Mouse (Mus musculus): ENCODE measurements around the gene Slc30a6. TPM values are rescaled to one million over a fixed set of nuclear protein-coding genes. Genes with fewer than 3 reads are reported as not detected.
"Not testable (repeated sequence)": the region's sequence is repeated elsewhere in the genome, so short reads cannot be mapped to it uniquely, and the experiment has no call there.

The Slc30a6 gene
- polyA plus RNA-seq, 1 experiment from 2014 or later, result 30.0 TPM

DNA sequence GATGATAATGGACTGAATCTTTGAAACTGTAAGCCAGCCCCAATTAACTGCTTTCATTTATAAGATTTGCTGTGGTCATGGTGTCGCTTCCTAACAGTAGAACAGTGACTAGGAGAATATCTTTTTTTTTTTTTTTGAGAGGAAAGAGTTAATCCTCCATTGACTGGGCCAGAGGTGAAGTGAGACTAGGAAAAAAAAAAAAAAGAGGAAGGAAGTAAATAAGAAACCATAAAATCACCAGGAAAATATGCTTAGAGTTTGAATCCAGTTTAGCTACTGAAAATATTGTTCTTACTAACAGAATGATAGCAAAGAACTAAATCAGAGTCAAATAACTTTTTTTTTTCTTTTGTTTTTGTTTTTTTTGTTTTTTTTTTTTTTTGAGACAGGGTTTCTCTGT, 59.3 kb downstream of the Slc30a6 start:
- Histone ChIP-seq H3K4me3 (no peak overlapping the region), H3K4me2 (replicated peaks) (no peak overlapping the region), H3K9me3 (no peaks in the 10 kb centered on the region), H3K4me1 (no peaks in the 10 kb centered on the region), H3K9ac (replicated peaks) (no peak overlapping the region), H3K27me3 (no peaks in the 10 kb centered on the region), H3K27ac (replicated peaks) (no peak overlapping the region), H3K36me3 (no peaks in the 10 kb centered on the region)
- 79% methylated on average over 1 of the region's 1 CpGs for WGBS
- no peak for ATAC-seq (ENCODE audit: low FRiP score, low read depth)

- ATAC-seq (ENCODE audit: low FRiP score, low read depth), result no peak
- no peak overlapping the region for H3K4me3 ChIP-seq
- H3K9ac ChIP-seq (replicated peaks), result no peak overlapping the region
- H3K4me2 ChIP-seq (replicated peaks), result no peak overlapping the region
- H3K27me3 ChIP-seq, result no peaks in the 10 kb centered on the region
- no peaks in the 10 kb centered on the region for H3K36me3 ChIP-seq
- H3K27ac ChIP-seq (replicated peaks), result no peak overlapping the region
- H3K4me1 ChIP-seq, result no peaks in the 10 kb centered on the region
- H3K9me3 ChIP-seq, result no peaks in the 10 kb centered on the region
- WGBS, result 96% methylated on average over 4 of the region's 4 CpGs
Measured at GRCm38 (mm10) chr17:74455426-74455825, 60.0 kb downstream of the Slc30a6 start.

DNA sequence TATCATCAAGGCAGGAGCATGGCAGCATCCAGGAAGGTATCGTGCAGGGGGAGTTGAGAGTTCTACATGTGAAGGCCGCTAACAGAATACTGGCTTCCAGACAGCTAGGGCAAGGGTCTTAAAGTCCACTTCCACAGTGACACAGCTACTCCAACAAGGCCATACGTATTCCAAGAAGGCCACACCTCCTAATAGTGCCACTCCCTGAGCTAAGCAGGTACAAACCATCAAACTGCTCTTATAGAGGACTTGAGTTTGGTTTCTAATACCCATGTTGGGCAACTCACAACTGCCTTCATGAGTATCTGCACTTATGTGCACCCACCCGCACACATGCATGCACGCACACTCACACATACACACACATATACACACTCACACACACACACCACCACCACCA, 61.4 kb downstream of the Slc30a6 start:
- no peak overlapping the region for H3K9ac ChIP-seq (replicated peaks)
- no peaks in the 10 kb centered on the region for H3K27me3 ChIP-seq
- no peaks in the 10 kb centered on the region for H3K4me1 ChIP-seq
- no peaks in the 10 kb centered on the region for H3K9me3 ChIP-seq
- ATAC-seq (ENCODE audit: low FRiP score, low read depth), result no peak
- H3K27ac ChIP-seq (replicated peaks), result no peak overlapping the region
- H3K4me2 ChIP-seq (replicated peaks), result no peak overlapping the region
- no peaks in the 10 kb centered on the region for H3K36me3 ChIP-seq
- no peak overlapping the region for H3K4me3 ChIP-seq
- WGBS, result 95% methylated on average over 5 of the region's 5 CpGs

GRCm38 (mm10) chr17:74457972-74458677, 62.7 kb downstream of the Slc30a6 start:
- no peaks in the 10 kb centered on the region for H3K36me3 ChIP-seq
- no peaks in the 10 kb centered on the region for H3K4me1 ChIP-seq
- H3K9me3 ChIP-seq, result no peaks in the 10 kb centered on the region
- no peak overlapping the region for H3K27ac ChIP-seq (replicated peaks)
- H3K4me2 ChIP-seq (replicated peaks), result no peak overlapping the region
- 75% methylated on average over 10 of the region's 10 CpGs for WGBS
- no peak overlapping the region for H3K4me3 ChIP-seq
- ATAC-seq (ENCODE audit: low FRiP score, low read depth), result no peak
- no peaks in the 10 kb centered on the region for H3K27me3 ChIP-seq
- H3K9ac ChIP-seq (replicated peaks), result no peak overlapping the region

DNA sequence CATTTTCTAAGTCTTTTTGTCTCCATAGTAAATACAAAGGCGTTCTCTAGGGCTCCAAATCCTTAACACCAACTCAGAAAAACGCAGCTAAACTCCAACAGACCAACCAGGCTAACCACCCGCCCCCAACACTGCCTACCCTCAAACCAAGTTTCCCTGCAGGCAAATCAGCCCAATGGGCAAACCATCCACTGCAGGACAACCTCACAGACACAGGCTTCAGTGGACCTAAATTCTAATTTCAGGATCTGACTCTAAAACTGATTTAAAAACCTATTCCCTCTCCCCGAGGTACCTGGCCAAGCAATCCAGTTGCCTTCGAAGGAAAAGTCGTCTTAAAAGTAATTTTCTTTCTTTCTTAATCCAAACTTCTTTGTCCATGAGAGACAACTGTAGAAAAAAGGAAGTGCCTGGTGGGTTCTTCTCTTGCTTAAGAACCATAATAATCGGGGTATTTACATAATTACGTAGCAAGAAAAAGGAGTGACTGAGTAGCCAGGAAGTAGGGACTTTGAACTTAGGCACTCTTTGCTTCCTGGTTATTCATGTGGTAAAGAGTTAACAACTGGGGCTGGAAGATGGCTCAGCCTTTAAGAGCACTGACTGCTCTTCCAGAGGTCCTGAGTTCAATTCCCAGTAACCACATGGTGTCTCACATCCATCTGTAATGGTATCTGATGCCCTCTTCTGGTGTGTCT, 63.5 kb downstream of the Slc30a6 start, which contains the start of gene Nlrc4:
Gene Nlrc4 (minus strand): TSS at position 432 of the 698 bp plus-strand sequence.
- Histone ChIP-seq H3K9ac (replicated peaks) (no peak within 1 kb of the TSS), H3K9me3 (no peaks in the 10 kb centered on the region), H3K36me3 (no peaks in the 10 kb centered on the region), H3K4me2 (replicated peaks) (no peak within 1 kb of the TSS), H3K27ac (replicated peaks) (no peak within 1 kb of the TSS), H3K4me3 (no peak within 1 kb of the TSS), H3K27me3 (no peaks in the 10 kb centered on the region), H3K4me1 (no peaks in the 10 kb centered on the region)
- 56% methylated on average over 8 of the region's 8 CpGs for WGBS
- no peak for ATAC-seq (ENCODE audit: low FRiP score, low read depth)

DNA sequence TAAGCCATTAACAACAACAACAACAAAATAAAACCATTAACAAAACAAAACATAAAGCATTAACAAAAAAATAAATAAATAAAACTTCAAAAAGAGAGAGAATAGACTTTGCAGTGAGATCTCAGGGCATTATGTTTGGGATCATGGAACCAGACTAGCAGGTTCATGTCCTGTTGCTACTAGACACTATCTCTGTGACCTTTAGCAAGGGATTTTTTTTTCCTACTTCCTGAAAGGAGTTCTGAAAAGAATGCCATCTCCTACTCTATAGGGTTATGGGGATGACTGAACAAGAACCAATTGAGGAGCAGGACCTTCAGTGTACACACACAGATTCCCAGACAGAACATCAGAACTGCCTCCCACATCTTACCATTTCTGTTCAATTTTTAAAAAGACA, 68.1 kb downstream of the Slc30a6 start:
- H3K4me2 ChIP-seq (replicated peaks), result no peak overlapping the region
- no peaks in the 10 kb centered on the region for H3K36me3 ChIP-seq
- no peak overlapping the region for H3K27ac ChIP-seq (replicated peaks)
- no peaks in the 10 kb centered on the region for H3K9me3 ChIP-seq
- H3K4me3 ChIP-seq, result no peak overlapping the region
- no peak overlapping the region for H3K9ac ChIP-seq (replicated peaks)
- ATAC-seq (ENCODE audit: low FRiP score, low read depth), result no peak
- H3K27me3 ChIP-seq, result no peaks in the 10 kb centered on the region
- H3K4me1 ChIP-seq, result no peaks in the 10 kb centered on the region

- ATAC-seq (ENCODE audit: low FRiP score, low read depth); H3K9ac ChIP-seq (replicated peaks); H3K27ac ChIP-seq (replicated peaks); H3K27me3 ChIP-seq; H3K9me3 ChIP-seq; H3K36me3 ChIP-seq; H3K4me3 ChIP-seq; H3K4me2 ChIP-seq (replicated peaks); H3K4me1 ChIP-seq: not testable (repeated sequence)
- WGBS, result 83% methylated on average over 2 of the region's 2 CpGs
Measured at GRCm38 (mm10) chr17:74467981-74468380, 72.6 kb downstream of the Slc30a6 start.

GRCm38 (mm10) chr17:74470133-74470532, 74.7 kb downstream of the Slc30a6 start:
- ATAC-seq (ENCODE audit: low FRiP score, low read depth); H3K4me2 ChIP-seq (replicated peaks); H3K27me3 ChIP-seq; H3K9me3 ChIP-seq; H3K27ac ChIP-seq (replicated peaks); H3K9ac ChIP-seq (replicated peaks); H3K36me3 ChIP-seq; H3K4me3 ChIP-seq; H3K4me1 ChIP-seq: not testable (repeated sequence)
- WGBS, result 75% methylated on average over 6 of the region's 6 CpGs

Other genes starting within 250 kb of the Slc30a6 start
- gene Memo1, start 100.1 kb upstream of the Slc30a6 start, polyA plus RNA-seq (2016; fragmentation: Nextera tagmentation; extraction: Ambion mirVana), result 71.1 and 72.1 TPM in 2 replicates
- gene Dpy30, start 71.7 kb upstream of the Slc30a6 start, polyA plus RNA-seq (2016; fragmentation: Nextera tagmentation; extraction: Ambion mirVana), result 226 and 239 TPM in 2 replicates
- 41.1 and 46.8 TPM in 2 replicates for gene Spast, start 56.6 kb upstream of the Slc30a6 start, polyA plus RNA-seq (2016; fragmentation: Nextera tagmentation; extraction: Ambion mirVana)
- 0.21 and 0.26 TPM in 2 replicates for gene Nlrc4, start 63.5 kb downstream of the Slc30a6 start, polyA plus RNA-seq (2016; fragmentation: Nextera tagmentation; extraction: Ambion mirVana)
- 57.0 and 57.6 TPM in 2 replicates for gene Yipf4, start 93.9 kb downstream of the Slc30a6 start, polyA plus RNA-seq (2016; fragmentation: Nextera tagmentation; extraction: Ambion mirVana)
- gene Birc6, start 132.7 kb downstream of the Slc30a6 start, polyA plus RNA-seq (2016; fragmentation: Nextera tagmentation; extraction: Ambion mirVana), result 108 and 112 TPM in 2 replicates

Data from midbrain, embryonic 12.5 days (tissue).